Mouse (Mus musculus) c-Kit-positive CD71-positive TER-119-positive erythroid progenitor cells, embryonic 14.5 days (primary cell): Measurements from ENCODE around the gene Thada.
"Not testable (repeated sequence)": the region's sequence is repeated elsewhere in the genome, so short reads cannot be mapped to it uniquely, and the experiment has no call there.

Experiments
- DNase-seq: peaks from one replicate; pipeline ENCODE4 v3.0.0-alpha.2; 2013; ENCODE audit warnings: low spot score

Thada gene

GRCm38 (mm10) chr17:84217696-84218095 lies 248.3 kb downstream of the Thada start:
- no peak for DNase-seq

GRCm38 (mm10) chr17:84215264-84215960 lies 250.6 kb downstream of the Thada start:
- DNase-seq: no peak

GRCm38 (mm10) chr17:84213464-84213863 lies 252.5 kb downstream of the Thada start:
- DNase-seq: no peak

GRCm38 (mm10) chr17:84207611-84208010 lies 258.4 kb downstream of the Thada start:
- no peak for DNase-seq

- no peak for DNase-seq
These were observed 259.8 kb downstream of the Thada start for GRCm38 (mm10) chr17:84206239-84206638.

- no peak for DNase-seq
These were observed 261.0 kb downstream of the Thada start for GRCm38 (mm10) chr17:84204962-84205361.

- no peak for DNase-seq
These were observed 262.7 kb downstream of the Thada start for GRCm38 (mm10) chr17:84203340-84203739.

- DNase-seq: no peak
These were observed 264.8 kb downstream of the Thada start for GRCm38 (mm10) chr17:84201183-84201582.

- no peak for DNase-seq
These were observed 268.1 kb downstream of the Thada start for GRCm38 (mm10) chr17:84197912-84198344.

GRCm38 (mm10) chr17:84196329-84196728 lies 269.7 kb downstream of the Thada start:
- DNase-seq: no peak

GRCm38 (mm10) chr17:84195835-84196234 lies 270.2 kb downstream of the Thada start:
- no peak for DNase-seq

GRCm38 (mm10) chr17:84195003-84195395 lies 271.0 kb downstream of the Thada start:
- DNase-seq: no peak

- no peak for DNase-seq
These were observed 271.6 kb downstream of the Thada start for GRCm38 (mm10) chr17:84194282-84195002.

- DNase-seq: no peak
These were observed 272.6 kb downstream of the Thada start for GRCm38 (mm10) chr17:84193411-84193810.

GRCm38 (mm10) chr17:84191946-84192345 lies 274.1 kb downstream of the Thada start:
- no peak for DNase-seq

GRCm38 (mm10) chr17:84190885-84191284 lies 275.1 kb downstream of the Thada start:
- peak; percentile 85 for DNase-seq

- DNase-seq: no peak
These were observed 276.7 kb downstream of the Thada start for GRCm38 (mm10) chr17:84189127-84189854.

GRCm38 (mm10) chr17:84188374-84188961 lies 277.5 kb downstream of the Thada start:
- DNase-seq: peak; percentile 81

GRCm38 (mm10) chr17:84187727-84188373 lies 278.2 kb downstream of the Thada start, which contains the start of gene Zfp36l2:
Gene Zfp36l2 (minus strand): TSS chr17:84187947.
- peak; percentile 83 for DNase-seq

- DNase-seq: not testable (repeated sequence)
These were observed 278.7 kb downstream of the Thada start for GRCm38 (mm10) chr17:84187264-84187663.

GRCm38 (mm10) chr17:84186451-84187202 lies 279.4 kb downstream of the Thada start:
- DNase-seq: peak; percentile 51
